Mouse (Mus musculus): Measurements from ENCODE around the gene Qtrt2.

The Qtrt2 gene

GRCm38 (mm10) chr16:43816321-43816720 is 110.3 kb downstream of the Qtrt2 start:
- no peak for DNase-seq (ENCODE audit: low read depth, low spot score)

- no peak for DNase-seq (ENCODE audit: low read depth, low spot score)
Measured at GRCm38 (mm10) chr16:43814644-43815043, 112.0 kb downstream of the Qtrt2 start.

Data from WW6 (cell line).